Mouse (Mus musculus) bone marrow, adult 2 months (tissue): ENCODE measurements around the gene Vsig10.

Experiments
- CTCF ChIP-seq: fragments of 200-500 bp; IDR thresholded peaks from 2 replicates; pipeline ENCODE4 v1.5.1; 2011; ENCODE audit warnings: low read length, control low read depth; ENCODE audit not compliant: control insufficient read depth, insufficient read depth
- POLR2A ChIP-seq: fragments of 200-500 bp; IDR thresholded peaks from 2 replicates; pipeline ENCODE4 v1.6.1; 2011; ENCODE audit warnings: low read depth, mild to moderate bottlenecking, control low read depth, low read length, borderline replicate concordance; ENCODE audit not compliant: control insufficient read depth

DNA sequence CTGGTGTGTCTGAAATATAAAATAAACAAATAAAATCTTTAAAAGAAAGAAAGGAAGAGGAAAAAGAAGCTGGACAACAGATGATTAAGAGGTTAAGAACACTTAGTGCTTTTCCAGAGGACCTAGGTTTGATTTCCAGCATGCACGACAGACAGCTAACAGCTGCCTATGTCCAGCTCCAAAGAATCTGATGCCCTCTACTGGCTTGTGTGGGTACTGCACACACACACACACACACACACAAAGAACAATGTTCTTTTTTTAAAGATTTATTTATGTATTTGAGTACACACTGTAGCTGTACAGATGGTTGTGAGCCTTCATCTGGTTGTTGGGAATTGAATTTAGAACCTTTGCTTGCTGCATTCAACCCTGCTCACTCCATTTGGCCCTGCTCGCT is 28.8 kb upstream of the Vsig10 start:
- no peak for TF ChIP-seq CTCF
- TF ChIP-seq POLR2A = no peak
